Mouse (Mus musculus): ENCODE measurements at regions not wholly inside any gene's neighbourhood (a gene's known extent, or its start where the extent isn't known, plus 50 kb on each side); places are given as distances from the start of the nearest gene placed in this dataset.
A peak's percentile ranks its signal among the peaks of the same experiment; 100 is the strongest.

DNA sequence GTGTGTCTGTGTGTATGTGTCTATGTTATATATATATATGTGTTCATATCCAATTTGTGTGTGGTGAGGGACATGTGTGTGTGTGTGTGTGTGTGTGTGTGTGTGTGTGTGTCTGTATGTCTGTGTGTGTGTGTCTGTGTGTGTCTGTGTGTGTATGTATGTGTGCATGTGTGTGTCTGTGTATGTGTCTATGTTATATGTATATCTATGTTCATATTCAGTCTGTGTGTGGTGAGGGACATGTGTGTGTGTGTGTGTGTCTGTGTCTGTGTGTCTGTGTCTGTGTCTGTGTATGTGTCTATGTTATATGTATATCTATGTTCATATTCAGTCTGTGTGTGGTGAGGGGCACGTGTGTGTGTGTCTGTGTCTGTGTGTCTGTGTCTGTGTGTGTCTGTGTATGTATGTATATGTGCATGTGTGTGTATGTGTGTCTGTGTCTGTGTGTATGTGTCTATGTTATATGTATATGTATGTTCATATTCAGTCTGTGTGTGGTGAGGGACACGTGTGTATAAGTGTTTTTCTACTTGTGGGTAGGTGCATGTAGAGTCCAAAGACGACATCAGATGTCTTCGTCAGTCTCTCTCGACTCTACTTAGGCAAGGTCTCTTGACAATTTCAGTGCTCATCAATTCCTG lies 370.5 kb upstream of the Slc7a11 start:
- DNase-seq (ENCODE audit: low spot score): no peak

DNA sequence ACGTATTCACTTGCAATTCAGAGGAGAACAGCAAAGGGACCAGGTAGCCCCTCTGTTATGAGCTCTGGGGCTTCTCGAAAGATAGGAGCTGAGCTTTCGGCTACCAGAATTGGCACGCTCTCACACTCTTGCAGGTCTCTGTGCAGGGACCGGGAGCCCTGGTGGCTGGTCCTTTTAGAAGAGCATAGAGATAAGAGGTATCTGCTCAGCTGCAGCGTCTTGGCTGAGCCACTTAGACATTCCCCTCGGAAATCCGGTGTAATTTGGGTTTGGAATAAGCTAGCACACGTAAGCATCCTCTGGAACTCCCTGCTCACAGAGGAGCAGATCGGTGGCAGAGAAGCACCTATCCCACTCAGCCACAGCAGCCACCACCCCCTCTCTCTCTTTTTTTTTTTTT lies 372.3 kb upstream of the Slc7a11 start:
- peak; percentile 8 for DNase-seq (ENCODE audit: low spot score)

GRCm38 (mm10) chr3:50816479-50816878 lies 373.1 kb upstream of the Slc7a11 start:
- DNase-seq (ENCODE audit: low spot score): peak; percentile 11

DNA sequence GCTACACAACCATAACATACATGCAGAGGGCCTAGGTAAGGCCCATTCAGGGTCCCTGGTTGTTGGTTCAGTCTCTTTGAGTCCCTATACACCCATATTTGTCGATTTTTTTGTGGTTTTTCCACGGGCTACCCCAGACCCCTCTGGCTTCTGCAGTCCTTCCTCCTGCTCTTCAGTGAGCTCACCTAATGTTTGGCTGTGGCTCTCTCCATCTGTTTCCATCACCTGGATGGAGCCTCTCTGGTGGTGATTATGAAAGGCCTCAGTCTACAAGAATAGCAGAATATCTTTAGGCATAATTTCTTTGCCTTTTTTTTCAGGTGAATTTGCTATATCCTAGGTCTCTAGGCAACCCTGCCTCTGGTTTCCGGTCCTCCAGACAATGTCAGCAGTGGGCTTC lies 373.9 kb upstream of the Slc7a11 start:
- DNase-seq (ENCODE audit: low spot score): no peak

- no peak for DNase-seq (ENCODE audit: low spot score)
These were observed 377.4 kb upstream of the Slc7a11 start for GRCm38 (mm10) chr3:50820776-50821175.

GRCm38 (mm10) chr3:50825534-50826423 lies 382.4 kb upstream of the Slc7a11 start:
- DNase-seq (ENCODE audit: low spot score): no peak

GRCm38 (mm10) chr3:50826424-50826819 lies 383.0 kb upstream of the Slc7a11 start:
- DNase-seq (ENCODE audit: low spot score): no peak

GRCm38 (mm10) chr3:50829211-50829610 lies 385.8 kb upstream of the Slc7a11 start:
- no peak for DNase-seq (ENCODE audit: low spot score)

DNA sequence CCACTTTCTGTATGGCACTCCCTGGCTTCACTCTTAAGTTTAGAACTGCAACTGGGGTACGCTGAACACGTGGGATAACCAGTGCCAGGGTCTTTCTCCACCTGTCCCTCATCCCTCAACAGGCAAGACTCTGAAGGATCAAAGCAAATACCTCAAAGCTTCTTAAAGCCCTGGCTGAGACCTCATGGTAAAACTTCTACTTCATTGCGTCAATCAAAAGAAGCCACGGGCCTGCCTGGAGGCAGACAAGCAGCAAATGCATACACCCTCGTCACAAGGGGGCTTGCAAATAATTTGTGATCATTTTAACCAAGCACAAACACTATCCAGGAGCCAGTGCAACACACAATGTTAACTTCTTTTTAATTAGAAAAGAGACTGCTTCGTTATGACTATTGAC lies 387.0 kb upstream of the Slc7a11 start:
- no peak for DNase-seq (ENCODE audit: low spot score)

GRCm38 (mm10) chr3:50830926-50831325 lies 387.5 kb upstream of the Slc7a11 start:
- no peak for DNase-seq (ENCODE audit: low spot score)

DNA sequence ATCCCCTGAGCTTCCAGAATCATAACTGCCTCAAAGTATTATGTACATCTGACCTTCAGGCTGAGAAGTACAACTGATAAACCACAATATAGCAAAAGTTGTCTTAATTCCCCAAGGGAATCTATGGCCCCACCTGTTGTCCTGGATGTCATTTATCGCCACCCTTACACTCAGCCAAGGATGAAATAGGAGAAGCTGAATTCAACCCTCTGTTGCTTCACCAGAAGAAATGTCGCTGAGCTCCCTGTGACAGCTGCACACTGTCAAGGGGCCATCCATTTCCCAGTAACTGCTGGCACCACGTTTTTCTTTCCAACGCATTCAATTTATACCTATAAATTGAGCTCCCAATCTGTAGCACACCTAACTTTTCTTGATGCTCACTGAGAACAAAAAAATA lies 382.0 kb upstream of the Noct start:
- DNase-seq (ENCODE audit: low spot score): no peak

DNA sequence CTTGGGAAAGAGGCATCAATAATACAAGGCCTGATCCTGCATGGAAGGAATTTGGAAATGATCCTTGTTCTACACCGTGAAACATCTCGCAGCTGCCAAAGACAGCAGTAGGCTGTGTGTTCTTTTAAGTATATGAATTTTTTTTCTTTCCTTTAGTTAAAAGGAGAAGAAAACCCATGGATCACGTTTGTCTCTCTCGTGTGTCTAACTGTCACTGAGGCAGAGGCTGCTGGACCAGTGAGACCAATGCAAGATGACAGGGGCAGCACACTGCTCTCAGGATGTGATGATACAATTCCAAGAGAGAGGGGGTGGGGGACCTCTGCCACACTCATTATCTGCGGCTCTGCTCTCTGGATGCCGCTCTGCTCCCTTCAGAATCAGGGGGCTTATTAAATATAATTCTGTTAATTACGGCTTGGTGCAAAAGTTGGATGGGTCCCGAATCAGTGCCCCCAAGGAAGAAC lies 379.4 kb upstream of the Noct start:
- DNase-seq (ENCODE audit: low spot score): no peak

DNA sequence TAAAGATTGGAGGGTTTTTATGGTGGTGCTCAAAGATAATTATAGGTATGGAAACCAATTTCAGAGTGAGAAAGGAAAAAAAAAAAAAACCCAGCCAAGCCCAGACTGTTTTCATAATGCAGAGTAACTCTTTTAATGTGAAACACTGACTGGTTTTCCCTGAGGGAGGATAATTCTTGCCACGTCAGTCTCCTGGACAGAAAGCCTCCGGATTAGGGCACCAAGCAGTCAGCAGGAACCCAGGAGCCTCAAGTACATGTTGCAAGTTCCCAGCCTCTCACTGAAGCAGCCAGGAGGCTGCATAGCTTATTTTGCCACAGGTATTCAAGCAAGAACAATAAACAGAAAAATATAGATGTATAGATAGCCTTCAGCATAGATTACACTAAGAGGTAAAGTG lies 378.9 kb upstream of the Noct start:
- DNase-seq (ENCODE audit: low spot score): no peak

DNA sequence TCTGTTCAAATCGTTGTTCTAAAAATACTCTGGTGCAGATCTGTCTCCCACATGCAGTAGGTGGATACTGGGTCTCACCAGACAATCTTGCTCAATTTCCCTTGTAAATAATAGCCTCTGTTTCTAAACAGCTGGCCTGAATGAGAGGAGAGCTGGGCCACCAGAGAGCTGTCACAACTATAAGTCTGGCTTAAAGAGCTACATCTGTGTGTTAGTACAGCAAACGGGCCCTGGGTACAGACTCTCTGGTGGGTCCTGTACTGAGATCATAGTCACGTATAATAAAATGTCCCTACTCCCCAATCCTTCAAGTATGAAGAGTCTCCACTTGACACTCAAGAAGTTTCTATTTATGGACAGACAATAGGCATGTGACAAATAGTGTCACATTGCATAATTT lies 375.7 kb upstream of the Noct start:
- no peak for DNase-seq (ENCODE audit: low spot score)

- DNase-seq (ENCODE audit: low spot score): no peak
These were observed 373.1 kb upstream of the Noct start for GRCm38 (mm10) chr3:50851083-50851637.

- DNase-seq (ENCODE audit: low spot score): no peak
These were observed 357.1 kb upstream of the Noct start for GRCm38 (mm10) chr3:50867105-50867504.

DNA sequence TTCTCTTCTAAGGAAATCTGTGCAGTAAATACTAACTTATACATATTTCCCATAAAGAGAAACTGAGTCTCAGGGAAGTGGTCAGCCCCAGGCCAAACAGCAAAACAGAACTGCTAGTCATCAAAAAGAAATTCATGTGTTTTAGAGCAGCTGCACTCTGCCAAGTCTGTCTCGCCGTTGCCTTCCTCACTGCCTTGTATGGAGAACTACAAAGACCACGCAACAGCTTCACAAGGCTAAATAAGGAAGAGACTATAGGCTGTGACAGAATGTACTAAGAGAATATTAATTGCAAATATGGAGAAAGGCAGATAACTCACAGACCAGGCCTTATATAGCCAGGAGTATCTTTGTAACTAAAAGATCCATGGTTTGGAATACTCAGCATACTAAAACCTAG lies 355.0 kb upstream of the Noct start:
- no peak for DNase-seq (ENCODE audit: low spot score)

DNA sequence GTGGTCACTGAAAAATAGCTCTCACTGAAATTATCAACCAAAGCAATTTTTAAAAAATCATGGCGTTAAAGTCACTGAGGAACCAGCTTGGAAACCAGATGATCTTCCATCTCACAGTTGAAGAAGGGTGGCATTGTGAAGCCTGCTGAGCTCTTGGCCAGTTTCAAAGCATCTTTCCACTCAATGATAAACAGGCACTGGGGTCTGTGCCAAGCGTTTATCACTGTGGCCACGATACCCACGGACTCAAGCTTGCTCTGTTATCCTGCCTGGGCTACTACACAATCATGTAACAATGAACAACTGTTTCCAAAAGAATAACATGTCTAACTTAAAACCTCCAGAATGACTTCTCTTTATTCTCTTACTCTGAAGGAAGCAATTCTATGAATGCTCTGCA lies 345.2 kb upstream of the Noct start:
- DNase-seq (ENCODE audit: low spot score): no peak

DNA sequence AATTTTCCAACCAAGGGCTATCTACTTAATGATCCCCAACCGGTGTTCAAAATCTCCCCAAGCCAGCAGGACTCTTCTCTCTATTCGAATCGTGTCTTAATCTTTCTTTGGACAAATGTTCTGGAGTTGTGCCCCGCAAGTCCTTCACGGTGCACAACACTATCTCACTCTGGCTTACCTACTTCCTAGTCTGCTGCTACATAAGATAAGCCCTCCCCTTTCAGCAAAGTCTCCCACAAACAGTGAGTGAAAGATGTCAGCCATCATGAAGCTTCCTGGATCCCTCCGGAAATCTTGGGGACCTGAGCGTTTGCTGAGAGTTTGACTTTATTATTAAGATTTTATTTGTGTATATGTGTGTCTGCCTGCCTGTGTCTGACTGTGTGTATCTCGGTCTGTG lies 344.7 kb upstream of the Noct start:
- DNase-seq (ENCODE audit: low spot score): no peak

- no peak for DNase-seq (ENCODE audit: low spot score)
These were observed 342.6 kb upstream of the Noct start for GRCm38 (mm10) chr3:50881437-50882248.

DNA sequence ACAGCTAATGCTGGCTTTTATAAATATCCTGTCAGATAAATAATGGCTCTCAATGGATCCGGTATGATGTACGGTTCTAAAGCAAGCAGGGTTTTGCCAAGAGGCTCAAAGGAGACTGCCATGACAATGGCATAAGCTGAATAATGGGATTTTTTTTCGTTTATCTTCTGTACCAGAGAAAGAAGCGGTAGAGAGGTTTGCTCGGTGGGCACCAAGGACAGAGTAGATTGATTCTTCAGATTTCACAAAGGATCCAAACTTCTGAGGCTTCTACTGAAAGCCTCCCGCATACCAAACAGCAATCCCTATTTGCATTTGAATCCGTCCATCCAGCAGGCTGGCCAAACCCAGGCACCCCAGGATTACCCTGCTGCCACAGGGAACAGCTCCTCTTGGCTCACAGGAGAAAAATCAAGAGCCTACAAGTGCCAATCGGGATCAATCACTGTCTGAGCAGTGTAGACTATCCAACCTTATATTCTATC lies 342.0 kb upstream of the Noct start:
- no peak for DNase-seq (ENCODE audit: low spot score)

GRCm38 (mm10) chr3:50886336-50886735 lies 337.9 kb upstream of the Noct start:
- no peak for DNase-seq (ENCODE audit: low spot score)
